Mouse (Mus musculus): Measurements from ENCODE around the gene Gm10945. TPM values are rescaled to one million over a fixed set of nuclear protein-coding genes. Genes with fewer than 3 reads are reported as not detected.

Gm10945 gene
- not detected in 2 replicates for total RNA-seq (2017)

DNA sequence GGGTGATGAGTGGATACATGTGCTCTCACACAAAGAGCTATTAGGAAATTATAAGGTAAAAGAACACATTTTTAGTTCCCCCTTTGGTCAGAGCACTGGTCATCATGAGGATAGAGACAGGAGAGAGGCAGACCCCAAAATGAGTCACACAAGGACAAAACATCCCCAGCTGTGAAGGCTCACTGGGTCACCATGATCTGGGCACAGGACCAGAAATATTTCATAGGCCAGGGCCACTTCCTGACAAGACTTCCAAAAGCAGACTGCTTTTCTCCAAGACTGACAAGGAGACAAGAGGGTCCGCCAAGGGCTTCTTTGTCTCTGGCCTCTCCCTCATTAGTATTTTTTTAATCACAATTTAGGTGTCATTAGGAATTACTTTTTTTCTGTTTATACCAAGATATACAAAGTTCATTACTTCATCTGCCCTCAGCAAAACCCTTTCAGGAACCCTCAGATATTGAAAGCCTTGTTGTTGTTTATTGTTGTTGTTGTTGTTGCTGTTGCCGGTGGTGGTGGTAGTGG, at the start of gene Gm10945:
Gm10945 (minus strand) TSS at position 475 of the 525 bp plus-strand sequence.
- ATAC-seq (ENCODE audit: extremely low read depth, insufficient number of reproducible peaks, low FRiP score, poor library complexity, severe bottlenecking): no peak

- no peak for ATAC-seq (ENCODE audit: extremely low read depth, insufficient number of reproducible peaks, low FRiP score, poor library complexity, severe bottlenecking)
Observed at GRCm38 (mm10) chr10:6790226-6790625, 28.7 kb upstream of the Gm10945 start.

DNA sequence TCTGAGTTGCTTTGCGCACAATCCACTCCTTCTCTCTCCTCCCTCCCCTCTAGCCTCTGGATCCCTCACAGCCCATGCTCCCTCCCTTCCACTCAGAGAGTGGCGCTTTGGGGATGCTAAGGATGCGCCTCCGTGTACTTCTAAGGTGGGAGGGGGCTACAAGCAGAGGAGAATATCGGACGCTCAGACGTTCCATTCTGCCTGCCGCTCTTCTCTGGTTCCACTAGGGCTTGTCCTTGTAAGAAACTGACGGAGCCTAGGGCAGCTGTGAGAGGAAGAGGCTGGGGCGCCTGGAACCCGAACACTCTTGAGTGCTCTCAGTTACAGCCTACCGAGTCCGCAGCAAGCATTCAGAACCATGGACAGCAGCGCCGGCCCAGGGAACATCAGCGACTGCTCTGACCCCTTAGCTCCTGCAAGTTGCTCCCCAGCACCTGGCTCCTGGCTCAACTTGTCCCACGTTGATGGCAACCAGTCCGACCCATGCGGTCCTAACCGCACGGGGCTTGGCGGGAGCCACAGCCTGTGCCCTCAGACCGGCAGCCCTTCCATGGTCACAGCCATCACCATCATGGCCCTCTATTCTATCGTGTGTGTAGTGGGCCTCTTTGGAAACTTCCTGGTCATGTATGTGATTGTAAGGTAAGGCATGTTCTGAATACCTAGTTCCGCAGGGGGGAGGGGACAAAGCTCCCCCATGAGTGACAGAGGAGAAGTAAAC, 27.1 kb upstream of the Gm10945 start:
- no peak for ATAC-seq (ENCODE audit: extremely low read depth, insufficient number of reproducible peaks, low FRiP score, poor library complexity, severe bottlenecking)

DNA sequence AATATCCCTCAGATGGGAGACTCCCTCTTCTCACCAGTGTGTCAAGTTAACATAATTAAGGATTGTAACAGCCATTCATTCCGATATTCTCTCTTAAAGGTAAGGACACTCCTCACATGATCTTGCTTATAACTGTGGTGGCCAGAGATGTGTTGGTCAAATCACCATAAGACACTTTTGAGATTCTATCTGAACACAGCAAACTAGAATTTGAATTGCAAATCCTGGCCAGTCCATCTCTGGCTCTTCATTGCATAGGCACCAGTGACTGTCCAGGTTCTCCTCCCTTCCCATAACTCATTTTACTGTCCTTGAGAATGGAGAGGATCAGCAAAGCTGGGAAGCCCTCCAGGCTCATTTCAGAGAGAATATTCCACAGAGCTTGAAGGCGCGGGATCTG, 3.4 kb downstream of the Gm10945 start, which contains the start of gene Oprm1:
Oprm1 (plus strand) TSS at position 301 of the 400 bp plus-strand sequence.
- ATAC-seq (ENCODE audit: extremely low read depth, insufficient number of reproducible peaks, low FRiP score, poor library complexity, severe bottlenecking): no peak

DNA sequence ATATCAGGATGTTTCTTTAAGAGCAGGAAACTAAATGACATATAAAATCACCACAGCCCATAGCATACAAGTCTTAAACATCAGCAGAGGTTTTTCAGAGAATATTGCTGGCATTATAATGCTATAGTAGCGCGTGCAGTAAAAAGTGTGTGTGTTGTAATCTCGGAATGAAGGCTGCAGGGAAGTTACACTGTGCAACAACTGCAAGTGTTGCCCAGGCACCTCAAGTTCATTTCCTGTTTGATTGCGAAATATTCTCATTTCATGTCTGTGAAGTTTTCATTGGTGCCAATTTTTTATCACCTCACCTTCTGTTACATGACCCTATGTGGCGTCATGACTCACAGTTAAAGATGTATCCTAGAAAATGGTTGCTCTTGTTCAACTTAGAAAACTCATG, 8.2 kb downstream of the Gm10945 start:
- no peak for ATAC-seq (ENCODE audit: extremely low read depth, insufficient number of reproducible peaks, low FRiP score, poor library complexity, severe bottlenecking)

DNA sequence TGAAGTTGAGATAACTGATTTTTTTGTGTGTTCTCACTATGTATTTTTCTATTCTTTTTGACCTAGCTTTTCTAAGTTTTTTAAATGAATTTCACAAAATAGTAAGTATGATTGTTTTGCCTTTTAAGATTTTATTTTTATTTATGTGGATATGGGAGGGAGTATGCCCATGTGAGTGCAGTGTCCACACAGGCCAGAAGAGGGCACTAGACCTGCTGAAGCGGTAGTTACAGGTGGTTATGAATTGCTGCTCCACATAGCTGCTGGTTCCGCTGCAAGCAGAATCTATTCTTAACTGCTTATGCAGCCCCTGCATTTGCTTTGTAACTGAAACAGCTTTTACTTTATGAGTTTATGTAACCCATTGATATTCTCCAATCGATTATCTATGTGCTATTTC, 33.1 kb downstream of the Gm10945 start:
- ATAC-seq (ENCODE audit: extremely low read depth, insufficient number of reproducible peaks, low FRiP score, poor library complexity, severe bottlenecking): no peak

DNA sequence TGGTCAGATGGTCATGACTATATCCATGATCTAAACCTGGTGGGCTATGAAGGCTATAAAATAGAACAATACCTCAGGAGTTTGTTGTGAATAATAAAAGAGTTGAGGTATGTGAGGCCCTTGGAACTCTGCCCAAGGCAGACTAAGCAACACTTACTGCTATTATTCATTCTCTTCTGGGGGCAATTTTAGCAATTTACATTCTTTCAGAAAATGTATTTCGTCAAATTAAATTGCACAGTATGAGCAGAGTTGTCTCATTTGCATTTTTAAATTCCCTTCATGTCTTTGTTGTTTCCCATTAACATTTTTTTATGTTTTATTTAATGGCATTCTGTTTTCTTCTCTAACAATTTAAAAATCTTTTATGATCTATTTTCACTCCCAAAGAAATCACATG, 37.8 kb downstream of the Gm10945 start:
- no peak for ATAC-seq (ENCODE audit: extremely low read depth, insufficient number of reproducible peaks, low FRiP score, poor library complexity, severe bottlenecking)

- no peak for ATAC-seq (ENCODE audit: extremely low read depth, insufficient number of reproducible peaks, low FRiP score, poor library complexity, severe bottlenecking)
Observed at GRCm38 (mm10) chr10:6717181-6717948, 44.2 kb downstream of the Gm10945 start.

DNA sequence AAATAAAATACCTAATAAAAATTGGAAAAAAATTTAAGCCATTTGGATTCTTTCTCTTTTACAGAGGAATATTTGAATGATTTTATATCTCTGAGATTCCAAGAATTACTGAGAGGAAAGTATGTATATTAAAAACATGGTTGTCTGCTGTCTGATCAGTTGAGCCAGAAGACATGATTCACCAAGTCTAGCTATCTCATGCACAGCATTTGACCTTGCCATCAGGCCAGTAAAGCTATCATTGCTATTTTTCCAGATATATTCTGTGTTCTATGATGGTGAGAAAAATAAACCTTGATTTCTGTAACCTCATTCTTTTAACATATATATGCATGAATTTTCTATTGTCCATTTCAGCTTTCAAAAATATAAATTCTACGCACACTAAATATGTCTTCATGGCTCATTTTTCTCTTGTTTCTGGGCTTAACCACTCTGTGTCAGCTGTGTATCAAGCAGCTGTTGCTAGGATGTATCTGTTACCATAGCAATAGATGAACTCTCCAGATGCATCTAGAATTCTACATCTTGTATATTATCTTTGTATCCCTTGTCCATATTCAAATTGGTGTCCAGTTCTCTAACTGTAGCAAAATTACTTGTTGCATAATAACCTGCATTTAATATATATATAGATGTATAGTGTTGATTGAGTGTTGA, 56.2 kb downstream of the Gm10945 start:
- ATAC-seq (ENCODE audit: extremely low read depth, insufficient number of reproducible peaks, low FRiP score, poor library complexity, severe bottlenecking): no peak

GRCm38 (mm10) chr10:6694218-6694850, 67.2 kb downstream of the Gm10945 start:
- ATAC-seq (ENCODE audit: extremely low read depth, insufficient number of reproducible peaks, low FRiP score, poor library complexity, severe bottlenecking): no peak

Other genes with a start within 250 kb of the Gm10945 start
- gene Oprm1, start 3.3 kb downstream of the Gm10945 start, total RNA-seq (2017): not detected in 2 replicates